Mouse (Mus musculus) stomach, embryonic 15.5 days (tissue): ENCODE measurements at regions not wholly inside any gene's neighbourhood (a gene's known extent, or its start where the extent isn't known, plus 50 kb on each side); places are given as distances from the start of the nearest gene placed in this dataset.
"Not testable (repeated sequence)": the region's sequence is repeated elsewhere in the genome, so short reads cannot be mapped to it uniquely, and the experiment has no call there.

Experiments used
- ATAC-seq: fragments of 200-750 bp; cut with Nextera tagmentation; 2 replicates; pipeline ENCODE4 v1.8.0; 2017; ENCODE audit warnings: low read depth, moderate number of reproducible peaks, moderate TSS enrichment; ENCODE audit not compliant: insufficient read depth, low FRiP score
- H3K27ac ChIP-seq: fragments of 300-500 bp; sonication (generic); 2 replicates; pipeline ENCODE4 v1.5.1; 2015; ENCODE audit warnings: mild to moderate bottlenecking, inconsistent platforms
- H3K27me3 ChIP-seq: fragments of 300-500 bp; sonication (generic); replicated peaks from 2 replicates; pipeline ENCODE4 v1.6.1; 2015; ENCODE audit warnings: inconsistent platforms
- H3K36me3 ChIP-seq: fragments of 300-500 bp; sonication (generic); 2 replicates; pipeline ENCODE4 v1.6.1; 2015; ENCODE audit warnings: inconsistent platforms
- H3K4me1 ChIP-seq: fragments of 300-500 bp; sonication (generic); 2 replicates; pipeline ENCODE4 v1.6.1; 2015; ENCODE audit warnings: inconsistent platforms
- H3K4me2 ChIP-seq: fragments of 300-500 bp; sonication (generic); 2 replicates; pipeline ENCODE4 v1.6.1; 2015; ENCODE audit warnings: mild to moderate bottlenecking, inconsistent platforms
- H3K4me3 ChIP-seq: fragments of 300-500 bp; sonication (generic); replicated peaks from 2 replicates; pipeline ENCODE4 v1.5.1; 2015; ENCODE audit warnings: inconsistent platforms
- H3K9ac ChIP-seq: fragments of 300-500 bp; sonication (generic); 2 replicates; pipeline ENCODE4 v1.6.1; 2015; ENCODE audit warnings: inconsistent platforms
- H3K9me3 ChIP-seq: fragments of 300-500 bp; sonication (generic); 2 replicates; pipeline ENCODE4 v1.6.1; 2016; ENCODE audit warnings: inconsistent platforms
- WGBS: fragments of 180-500 bp; shearing (Covaris S2); methylation state at CpG from one replicate; pipeline ENCODE4 v1.1.7; 2015; 5-methylcytosine and 5-hydroxymethylcytosine counted together

GRCm38 (mm10) chr10:99353541-99354292, 90.7 kb downstream of the Dusp6 start:
- no peaks in the 10 kb centered on the region for H3K27me3 ChIP-seq
- no peak overlapping the region for H3K4me2 ChIP-seq
- WGBS = 47% methylated on average over 18 of the region's 18 CpGs
- no peaks in the 10 kb centered on the region for H3K9me3 ChIP-seq
- no peak for ATAC-seq
- H3K27ac ChIP-seq = no peak overlapping the region
- no peaks in the 10 kb centered on the region for H3K4me1 ChIP-seq
- H3K36me3 ChIP-seq = no peaks in the 10 kb centered on the region
- H3K9ac ChIP-seq = no peak overlapping the region
- no peak overlapping the region for H3K4me3 ChIP-seq

DNA sequence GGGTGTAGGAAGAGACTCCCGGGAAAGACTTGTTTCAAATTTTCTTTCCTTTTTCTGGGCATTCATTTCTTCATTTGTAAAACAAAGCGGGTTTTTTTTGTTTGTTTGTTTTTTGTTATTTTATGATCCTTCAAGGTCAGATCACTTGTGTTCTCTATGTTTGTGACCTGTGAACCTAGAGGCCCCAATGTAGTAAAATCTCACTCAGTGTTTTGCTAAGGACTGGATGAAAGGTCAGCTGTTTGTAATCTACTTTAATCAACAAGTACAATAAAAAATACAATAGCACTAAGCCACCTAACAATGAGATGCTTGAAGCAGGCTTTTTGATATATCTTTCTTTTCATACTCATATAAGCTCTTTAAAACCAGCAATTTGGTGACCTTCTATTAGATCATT, 91.3 kb downstream of the Dusp6 start:
- no peak overlapping the region for H3K4me2 ChIP-seq
- H3K36me3 ChIP-seq = no peaks in the 10 kb centered on the region
- H3K4me1 ChIP-seq = no peaks in the 10 kb centered on the region
- H3K9me3 ChIP-seq = no peaks in the 10 kb centered on the region
- no peak for ATAC-seq
- no peaks in the 10 kb centered on the region for H3K27me3 ChIP-seq
- no peak overlapping the region for H3K4me3 ChIP-seq
- H3K9ac ChIP-seq = no peak overlapping the region
- 83% methylated on average over 2 of the region's 2 CpGs for WGBS
- no peak overlapping the region for H3K27ac ChIP-seq

GRCm38 (mm10) chr10:99355303-99355702, 92.3 kb downstream of the Dusp6 start:
- Histone ChIP-seq H3K4me3 (no peak overlapping the region), H3K4me1 (no peaks in the 10 kb centered on the region)
- WGBS = 84% methylated on average over 4 of the region's 4 CpGs

DNA sequence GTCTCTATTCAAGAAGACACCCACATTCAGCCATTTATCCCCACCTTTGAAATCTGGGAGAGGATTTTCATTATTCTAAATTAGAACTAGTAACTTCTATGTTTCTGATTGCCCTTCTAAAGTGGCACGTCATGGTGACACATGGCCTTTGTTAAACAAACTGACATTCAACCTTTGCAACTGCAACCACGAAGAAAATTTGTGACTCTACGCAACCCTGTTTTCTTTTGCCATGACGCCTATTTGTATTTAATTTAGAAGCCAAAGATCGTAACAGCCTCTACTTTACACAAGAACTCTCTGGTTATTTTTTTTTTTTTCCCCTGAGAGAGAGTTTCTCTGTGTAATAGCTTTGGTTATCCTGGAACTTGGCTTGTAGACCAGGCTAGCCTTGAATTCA, 93.2 kb downstream of the Dusp6 start:
- ATAC-seq = no peak
- WGBS = 82% methylated on average over 5 of the region's 5 CpGs

More at GRCm38 (mm10) chr10:99355303-99355702, 92.3 kb downstream of the Dusp6 start:
- no peaks in the 10 kb centered on the region for H3K27me3 ChIP-seq
- H3K9me3 ChIP-seq = no peaks in the 10 kb centered on the region
- no peak overlapping the region for H3K27ac ChIP-seq
- no peak overlapping the region for H3K4me2 ChIP-seq
- H3K9ac ChIP-seq = no peak overlapping the region
- H3K36me3 ChIP-seq = no peaks in the 10 kb centered on the region
- no peak for ATAC-seq

DNA sequence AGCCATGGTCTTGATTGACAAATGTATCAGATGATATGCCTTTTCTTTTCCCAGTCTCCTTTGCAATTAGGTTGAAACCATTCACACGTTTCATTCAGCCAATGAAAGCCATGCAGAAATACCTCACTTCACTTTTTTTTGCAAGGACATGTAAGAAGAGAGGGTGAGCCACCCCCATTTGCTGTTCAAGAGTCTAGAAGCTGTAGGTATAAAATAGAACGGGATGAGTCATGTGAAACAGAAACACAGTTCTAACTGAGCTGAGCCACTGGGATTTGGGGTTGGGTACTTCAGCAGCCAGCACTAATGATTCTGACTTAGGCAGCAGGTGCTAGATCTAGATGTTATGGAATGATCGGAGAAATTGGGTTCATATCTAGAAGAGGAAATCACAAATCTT, 93.9 kb downstream of the Dusp6 start:
- no peaks in the 10 kb centered on the region for H3K9me3 ChIP-seq
- H3K9ac ChIP-seq = no peak overlapping the region
- WGBS = 78% methylated on average over 3 of the region's 3 CpGs
- H3K4me1 ChIP-seq = no peaks in the 10 kb centered on the region
- ATAC-seq = no peak
- H3K4me3 ChIP-seq = no peak overlapping the region
- H3K27ac ChIP-seq = no peak overlapping the region
- H3K4me2 ChIP-seq = no peak overlapping the region
- no peaks in the 10 kb centered on the region for H3K27me3 ChIP-seq
- H3K36me3 ChIP-seq = no peaks in the 10 kb centered on the region

More for the DNA sequence above, 93.2 kb downstream of the Dusp6 start:
- no peak overlapping the region for H3K4me2 ChIP-seq
- no peaks in the 10 kb centered on the region for H3K27me3 ChIP-seq
- H3K9me3 ChIP-seq = no peaks in the 10 kb centered on the region
- H3K9ac ChIP-seq = no peak overlapping the region
- H3K27ac ChIP-seq = no peak overlapping the region
- H3K36me3 ChIP-seq = no peaks in the 10 kb centered on the region
- no peaks in the 10 kb centered on the region for H3K4me1 ChIP-seq
- no peak overlapping the region for H3K4me3 ChIP-seq

DNA sequence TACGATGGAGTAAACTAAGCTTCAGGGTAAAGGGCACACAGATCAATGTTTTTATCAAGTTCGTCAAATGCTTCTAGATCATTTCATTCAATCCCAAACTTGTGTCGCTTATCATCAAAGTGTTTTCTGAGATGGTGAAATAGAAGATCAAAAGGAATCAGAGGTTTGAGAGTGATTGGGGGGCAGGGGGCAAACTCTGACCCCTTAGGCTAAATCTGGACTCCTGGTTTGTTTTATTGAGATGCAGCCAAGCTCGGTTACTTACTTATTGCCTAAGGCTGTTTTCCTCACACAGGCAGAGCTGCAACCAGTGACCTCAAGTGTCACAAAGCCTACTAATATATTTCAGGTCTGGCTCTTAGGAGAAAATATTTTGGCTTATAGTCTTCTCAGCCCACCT, 94.3 kb downstream of the Dusp6 start:
- H3K4me2 ChIP-seq = no peak overlapping the region
- H3K27me3 ChIP-seq = no peaks in the 10 kb centered on the region
- H3K4me3 ChIP-seq = no peak overlapping the region
- H3K9me3 ChIP-seq = no peaks in the 10 kb centered on the region
- no peak overlapping the region for H3K9ac ChIP-seq
- H3K4me1 ChIP-seq = no peaks in the 10 kb centered on the region
- WGBS = 74% methylated on average over 4 of the region's 4 CpGs
- H3K36me3 ChIP-seq = no peaks in the 10 kb centered on the region
- no peak overlapping the region for H3K27ac ChIP-seq
- ATAC-seq = no peak

DNA sequence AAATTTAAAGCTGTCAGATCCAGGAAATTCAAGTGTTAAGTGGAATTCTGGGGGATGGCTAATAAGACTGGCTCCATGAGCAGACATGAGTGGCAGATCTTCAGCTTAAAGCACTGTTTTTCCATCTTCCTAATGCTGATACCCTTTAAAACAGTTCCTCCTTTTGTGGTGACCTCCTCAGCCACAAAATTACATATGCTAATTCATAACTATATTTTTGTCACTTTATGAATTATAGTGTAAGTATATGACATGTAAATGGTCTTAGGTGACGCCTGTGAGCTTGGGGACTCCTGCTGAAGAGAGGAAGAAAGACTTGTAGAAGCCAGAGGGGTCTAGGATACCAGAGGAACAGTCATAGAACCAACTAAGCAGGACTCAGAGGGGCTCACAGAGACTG, 95.2 kb downstream of the Dusp6 start:
- no peak overlapping the region for H3K9ac ChIP-seq
- H3K4me1 ChIP-seq = no peaks in the 10 kb centered on the region
- no peak overlapping the region for H3K4me3 ChIP-seq
- 79% methylated on average over 1 of the region's 1 CpGs for WGBS
- no peaks in the 10 kb centered on the region for H3K9me3 ChIP-seq
- H3K27me3 ChIP-seq = no peaks in the 10 kb centered on the region
- ATAC-seq = no peak
- H3K27ac ChIP-seq = no peak overlapping the region
- H3K4me2 ChIP-seq = no peak overlapping the region
- H3K36me3 ChIP-seq = no peaks in the 10 kb centered on the region

DNA sequence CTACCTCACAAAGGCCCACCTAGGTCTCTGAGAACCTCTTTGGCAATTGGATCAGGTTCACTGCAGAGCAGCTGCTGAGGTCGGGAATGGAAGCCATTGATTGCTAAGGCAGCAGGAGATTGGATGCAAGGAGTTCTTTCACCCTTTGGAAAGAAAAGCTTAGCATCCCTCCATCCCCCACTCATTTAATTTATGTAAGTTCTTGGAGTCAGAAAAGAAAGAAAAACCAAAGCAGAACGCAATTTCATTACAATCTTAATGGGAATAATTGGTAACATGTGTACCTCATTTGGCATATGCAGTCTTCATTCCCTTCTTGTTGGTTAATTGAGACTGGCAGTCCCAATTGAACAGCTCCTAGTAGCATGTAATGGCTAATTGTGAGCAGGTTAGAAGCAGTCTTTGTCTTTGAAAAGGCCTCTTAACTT, 96.4 kb downstream of the Dusp6 start:
- WGBS = 58% methylated on average over 2 of the region's 2 CpGs
- Histone ChIP-seq H3K4me2 (no peak overlapping the region), H3K36me3 (no peaks in the 10 kb centered on the region), H3K4me3 (no peak overlapping the region), H3K9ac (no peak overlapping the region), H3K9me3 (no peaks in the 10 kb centered on the region), H3K27me3 (no peaks in the 10 kb centered on the region), H3K4me1 (no peaks in the 10 kb centered on the region), H3K27ac (no peak overlapping the region)
- ATAC-seq = no peak

DNA sequence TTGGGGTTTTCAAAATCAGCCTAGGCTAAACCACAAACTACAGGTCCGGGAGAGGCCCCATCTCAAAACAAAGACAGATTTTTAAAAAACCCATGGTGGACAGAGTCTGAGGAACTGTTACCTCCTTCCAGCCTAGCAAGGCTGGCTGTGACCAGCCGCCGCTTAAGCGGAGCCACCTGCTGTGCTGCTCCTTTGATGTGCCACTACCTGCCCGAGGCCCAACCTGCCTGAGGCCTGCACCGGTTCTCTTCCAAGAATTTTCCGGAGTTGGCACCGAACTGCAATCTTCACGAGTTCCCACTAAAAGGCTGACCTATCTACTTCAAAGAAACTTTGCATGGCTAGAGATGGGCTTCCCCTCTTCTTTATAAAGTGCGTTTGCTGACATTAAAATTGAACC, 97.6 kb downstream of the Dusp6 start:
- not testable (repeated sequence) for H3K4me1 ChIP-seq, H3K36me3 ChIP-seq, ATAC-seq, H3K4me3 ChIP-seq, H3K9ac ChIP-seq, H3K27me3 ChIP-seq, H3K4me2 ChIP-seq, H3K27ac ChIP-seq, H3K9me3 ChIP-seq
- WGBS = 58% methylated on average over 10 of the region's 10 CpGs

DNA sequence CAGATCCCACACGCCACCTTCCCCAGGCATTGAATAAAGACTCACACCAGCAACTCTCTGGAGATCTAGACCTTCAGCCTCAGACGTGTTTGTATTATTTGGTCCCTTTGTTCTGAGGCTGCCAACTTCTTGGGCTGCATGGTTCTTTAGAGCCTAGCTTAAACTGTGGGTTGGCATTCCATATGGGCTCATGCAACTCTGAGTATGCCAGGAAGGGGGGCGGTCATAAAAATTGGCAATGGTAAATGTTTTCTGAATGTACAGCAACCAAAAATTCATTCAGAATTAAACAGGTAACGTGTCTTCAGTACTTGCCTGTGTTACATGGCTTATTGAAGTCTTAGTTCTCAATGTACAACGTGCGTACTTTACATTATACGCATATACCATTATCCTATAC, 103.1 kb downstream of the Dusp6 start:
- H3K27me3 ChIP-seq = no peaks in the 10 kb centered on the region
- no peak overlapping the region for H3K9ac ChIP-seq
- no peaks in the 10 kb centered on the region for H3K36me3 ChIP-seq
- H3K9me3 ChIP-seq = no peaks in the 10 kb centered on the region
- 88% methylated on average over 7 of the region's 7 CpGs for WGBS
- H3K4me2 ChIP-seq = no peak overlapping the region
- no peak overlapping the region for H3K27ac ChIP-seq
- no peak overlapping the region for H3K4me3 ChIP-seq
- no peaks in the 10 kb centered on the region for H3K4me1 ChIP-seq
- ATAC-seq = no peak

GRCm38 (mm10) chr10:99367757-99368156, 104.7 kb downstream of the Dusp6 start:
- no peak overlapping the region for H3K27ac ChIP-seq
- 41% methylated on average over 6 of the region's 6 CpGs for WGBS
- no peak overlapping the region for H3K9ac ChIP-seq
- H3K4me3 ChIP-seq = no peak overlapping the region
- H3K4me2 ChIP-seq = no peak overlapping the region
- no peak for ATAC-seq
- no peaks in the 10 kb centered on the region for H3K27me3 ChIP-seq
- no peaks in the 10 kb centered on the region for H3K4me1 ChIP-seq
- H3K9me3 ChIP-seq = no peaks in the 10 kb centered on the region
- H3K36me3 ChIP-seq = no peaks in the 10 kb centered on the region

- H3K4me3 ChIP-seq = no peak overlapping the region
- WGBS = 50% methylated on average over 5 of the region's 5 CpGs
- no peaks in the 10 kb centered on the region for H3K27me3 ChIP-seq
- no peaks in the 10 kb centered on the region for H3K36me3 ChIP-seq
- H3K9ac ChIP-seq = no peak overlapping the region
- H3K4me2 ChIP-seq = no peak overlapping the region
- no peaks in the 10 kb centered on the region for H3K9me3 ChIP-seq
- H3K4me1 ChIP-seq = no peaks in the 10 kb centered on the region
- no peak for ATAC-seq
- H3K27ac ChIP-seq = no peak overlapping the region
These were observed 112.1 kb downstream of the Dusp6 start for GRCm38 (mm10) chr10:99375101-99375500.

GRCm38 (mm10) chr10:99376430-99376829, 113.4 kb downstream of the Dusp6 start:
- ATAC-seq = no peak
- Histone ChIP-seq H3K27ac (no peak overlapping the region), H3K27me3 (no peaks in the 10 kb centered on the region), H3K36me3 (no peaks in the 10 kb centered on the region), H3K4me2 (no peak overlapping the region), H3K4me3 (no peak overlapping the region), H3K4me1 (no peaks in the 10 kb centered on the region), H3K9me3 (no peaks in the 10 kb centered on the region), H3K9ac (no peak overlapping the region)
- 73% methylated on average over 8 of the region's 8 CpGs for WGBS
